Mouse (Mus musculus): ENCODE data around the gene Cdc37l1. TPM values are rescaled to one million over a fixed set of nuclear protein-coding genes. Genes with fewer than 3 reads are reported as not detected.
"Not testable (repeated sequence)": the region's sequence is repeated elsewhere in the genome, so short reads cannot be mapped to it uniquely, and the experiment has no call there.

The Cdc37l1 gene
- total RNA-seq, 2 experiments from 2014 or later, result 67.1 to 73.0 TPM

- intact Hi-C loops (cut with DNase I), result no loop called here
- DNase-seq, result no peak
These were observed 8.0 kb downstream of the Cdc37l1 start for GRCm38 (mm10) chr19:28997976-28998630.

- DNase-seq; intact Hi-C loops (cut with DNase I): not testable (repeated sequence)
These were observed 10.2 kb downstream of the Cdc37l1 start for GRCm38 (mm10) chr19:29000321-29000720.

GRCm38 (mm10) chr19:29008069-29008706 is 18.0 kb downstream of the Cdc37l1 start:
- intact Hi-C loops (cut with DNase I), result no loop called here
- no peak for DNase-seq

- intact Hi-C loops (cut with DNase I), result no loop called here
- DNase-seq, result no peak
These were observed 18.9 kb downstream of the Cdc37l1 start for GRCm38 (mm10) chr19:29009046-29009445.

- intact Hi-C loops (cut with DNase I), result no loop called here
- DNase-seq, result no peak
These were observed 21.3 kb downstream of the Cdc37l1 start for GRCm38 (mm10) chr19:29011355-29011990.

GRCm38 (mm10) chr19:29014466-29015055 is 24.4 kb downstream of the Cdc37l1 start:
- no peak for DNase-seq
- intact Hi-C loops (cut with DNase I), result no loop called here

- intact Hi-C loops (cut with DNase I), result no loop called here
- DNase-seq, result no peak
These were observed 25.5 kb downstream of the Cdc37l1 start for GRCm38 (mm10) chr19:29015410-29016203.

- DNase-seq, result no peak
- intact Hi-C loops (cut with DNase I), result no loop called here
These were observed 26.1 kb downstream of the Cdc37l1 start for GRCm38 (mm10) chr19:29016204-29016765.

GRCm38 (mm10) chr19:29016786-29017185 is 26.6 kb downstream of the Cdc37l1 start:
- intact Hi-C loops (cut with DNase I), result no loop called here
- no peak for DNase-seq

- intact Hi-C loops (cut with DNase I), result no loop called here
- no peak for DNase-seq
These were observed 29.5 kb downstream of the Cdc37l1 start for GRCm38 (mm10) chr19:29019647-29020046.

GRCm38 (mm10) chr19:29021754-29022345 is 31.7 kb downstream of the Cdc37l1 start:
- intact Hi-C loops (cut with DNase I), result no loop called here
- DNase-seq, result no peak

- DNase-seq, result peak; percentile 46
- intact Hi-C loops (cut with DNase I), result no loop called here
These were observed 34.3 kb downstream of the Cdc37l1 start for GRCm38 (mm10) chr19:29024391-29024947.

GRCm38 (mm10) chr19:29031788-29032187 is 41.6 kb downstream of the Cdc37l1 start:
- intact Hi-C loops (cut with DNase I), result no loop called here

GRCm38 (mm10) chr19:29032662-29033061 is 42.5 kb downstream of the Cdc37l1 start:
- no peak for DNase-seq
- intact Hi-C loops (cut with DNase I), result no loop called here

More at GRCm38 (mm10) chr19:29031788-29032187, 41.6 kb downstream of the Cdc37l1 start:
- DNase-seq, result no peak

GRCm38 (mm10) chr19:29037026-29037425 is 46.9 kb downstream of the Cdc37l1 start:
- intact Hi-C loops (cut with DNase I), result no loop called here
- DNase-seq, result no peak

- intact Hi-C loops (cut with DNase I), result no loop called here
- DNase-seq, result no peak
These were observed 47.4 kb downstream of the Cdc37l1 start for GRCm38 (mm10) chr19:29037541-29037940.

- DNase-seq, result no peak
- intact Hi-C loops (cut with DNase I), result no loop called here
These were observed 49.2 kb downstream of the Cdc37l1 start for GRCm38 (mm10) chr19:29039334-29039733.

- intact Hi-C loops (cut with DNase I), result no loop called here
- DNase-seq, result no peak
These were observed 50.1 kb downstream of the Cdc37l1 start for GRCm38 (mm10) chr19:29040206-29040605.

- intact Hi-C loops (cut with DNase I), result no loop called here
- no peak for DNase-seq
These were observed 52.0 kb downstream of the Cdc37l1 start for GRCm38 (mm10) chr19:29042143-29042542.

GRCm38 (mm10) chr19:29042647-29043046 is 52.5 kb downstream of the Cdc37l1 start:
- intact Hi-C loops (cut with DNase I), result no loop called here
- no peak for DNase-seq

Data from left cerebral cortex, postnatal 4 days (tissue).